Mouse (Mus musculus) urinary bladder, postnatal 0 days (tissue): ENCODE data around the gene 4933430I17Rik. TPM values are rescaled to one million over a fixed set of nuclear protein-coding genes. Genes with fewer than 3 reads are reported as not detected.

ENCODE experiments used
- polyA plus RNA-seq: library from polyadenylated mRNA; unstranded; fragments of >200 nt; fragmentation: Nextera tagmentation; extraction: Ambion mirVana; gene quantifications from 2 replicates; pipeline ENCODE4 v1.2.1, GENCODE M21; 2015

Gene 4933430I17Rik
- 0.16 and 0.40 TPM in 2 replicates for polyA plus RNA-seq

DNA sequence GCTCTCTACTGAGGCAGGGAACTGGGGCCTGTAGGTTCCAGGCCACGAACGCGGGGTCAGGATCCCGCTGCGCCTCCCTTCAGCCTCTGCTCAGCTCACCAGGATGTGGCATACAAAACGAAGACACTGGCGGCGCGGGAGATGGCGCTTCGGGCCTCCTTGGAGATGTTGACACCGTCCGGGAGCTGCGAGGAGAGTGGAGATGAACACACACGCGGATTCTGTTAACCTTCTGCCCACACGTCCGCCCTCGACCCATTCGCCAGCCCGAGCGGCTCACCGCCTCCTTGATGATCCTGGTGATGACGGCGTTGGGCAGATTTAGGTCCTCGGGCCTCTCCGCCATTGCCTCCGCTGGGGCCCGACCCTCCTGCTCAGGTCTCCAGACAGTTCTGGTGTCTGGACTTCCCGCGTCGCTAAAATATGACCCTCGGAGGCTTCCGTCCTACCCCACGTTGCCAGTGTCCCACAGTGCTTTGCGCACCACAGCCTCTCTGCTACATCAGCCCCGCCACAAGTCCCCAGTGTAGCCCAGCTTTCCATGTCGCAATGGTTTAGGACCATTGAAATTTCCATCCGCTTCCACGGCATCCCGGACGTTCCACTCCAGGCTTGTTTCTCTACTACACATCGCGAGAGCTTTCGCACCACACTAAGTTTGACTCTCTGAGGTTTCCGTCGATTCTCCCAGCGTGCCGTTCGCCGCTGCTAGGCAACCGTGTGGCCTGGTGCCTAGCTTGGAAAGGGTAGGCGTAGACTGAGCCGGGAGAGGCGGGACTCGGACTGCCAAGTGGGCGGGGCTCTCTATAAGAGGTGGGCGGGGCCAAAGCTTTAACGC lies at the start of gene 4933430I17Rik, which contains the start of gene Pole3:
4933430I17Rik (plus strand) TSS at position 719 of the 838 bp plus-strand sequence.
Pole3 (minus strand) TSS at position 418 of the 838 bp plus-strand sequence.

DNA sequence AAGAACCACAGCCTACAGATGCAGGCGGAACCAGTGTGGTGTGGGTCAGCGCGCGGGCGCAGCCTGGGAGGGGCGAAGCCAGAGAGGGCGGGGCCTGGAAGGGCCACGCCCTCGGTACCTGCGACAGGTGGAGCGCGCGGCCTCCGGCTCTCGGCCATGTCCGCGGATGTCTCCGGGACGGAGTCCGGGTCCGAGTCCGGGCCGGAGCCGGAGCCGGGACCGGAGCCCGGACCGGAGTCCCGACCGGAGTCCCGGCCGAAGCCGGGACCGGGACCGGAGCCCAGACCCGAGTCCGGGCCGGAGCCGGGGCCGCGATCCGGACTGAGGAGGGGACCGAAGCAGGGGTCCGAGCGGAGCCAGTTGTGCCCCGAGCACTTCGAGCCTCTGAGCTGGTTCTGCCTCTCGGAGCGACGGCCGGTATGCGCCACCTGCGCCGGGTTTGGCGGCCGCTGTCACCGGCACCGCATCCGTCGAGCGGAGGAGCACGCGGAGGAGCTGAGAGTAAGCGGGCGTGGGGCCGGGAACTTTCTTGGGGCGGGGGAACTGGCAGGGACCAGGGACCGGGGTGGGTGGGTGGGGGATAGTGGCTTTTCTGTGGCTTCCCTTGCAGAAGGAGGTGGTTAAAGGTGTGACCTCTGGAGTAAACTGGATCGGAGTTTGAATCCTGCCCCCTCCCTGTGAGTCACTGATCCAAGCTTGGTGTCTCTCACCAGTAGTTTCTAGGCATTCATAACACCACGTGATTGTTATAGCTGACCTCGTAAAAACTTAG lies 45.0 kb upstream of the 4933430I17Rik start, which contains the start of gene Bspry:
Bspry (plus strand) TSS at position 117 of the 772 bp plus-strand sequence.

GRCm38 (mm10) chr4:62503374-62503970 lies 21.7 kb upstream of the 4933430I17Rik start, which contains the start of gene Hdhd3:
Gene Hdhd3 (minus strand): TSS chr4:62503467.

DNA sequence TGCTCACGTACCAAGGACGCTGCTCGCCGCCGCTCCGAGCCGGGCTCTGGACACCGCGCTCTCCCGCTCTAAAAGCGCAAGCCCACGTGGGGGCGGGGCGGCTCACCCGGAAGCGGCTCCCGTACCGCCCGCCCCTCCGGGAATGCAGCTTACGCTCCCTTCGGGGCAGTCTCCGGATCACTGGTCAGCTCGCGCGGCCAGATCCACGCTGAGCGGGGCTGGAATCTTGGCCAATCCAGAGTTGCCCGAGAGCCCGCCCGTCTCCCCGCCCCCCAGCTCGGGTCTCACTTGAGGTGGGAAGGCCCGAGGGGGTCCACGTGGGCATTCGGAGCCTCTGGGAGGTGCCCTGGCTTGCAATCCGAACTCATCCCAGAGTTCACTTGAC lies 5.3 kb upstream of the 4933430I17Rik start, which contains the start of gene Alad:
Alad (minus strand) TSS at position 70 of the 385 bp plus-strand sequence.

GRCm38 (mm10) chr4:62559797-62560329 lies 34.7 kb downstream of the 4933430I17Rik start, which contains the start of gene Rgs3:
Gene Rgs3 (plus strand): TSS chr4:62559847.

Other genes with a start within 250 kb of the 4933430I17Rik start
- 16.1 and 19.1 TPM in 2 replicates for gene Fkbp15, start 164.8 kb upstream of the 4933430I17Rik start, polyA plus RNA-seq
- gene Slc31a1, start 164.6 kb upstream of the 4933430I17Rik start, polyA plus RNA-seq = 23.5 and 27.8 TPM in 2 replicates
- gene Cdc26, start 116.7 kb upstream of the 4933430I17Rik start, polyA plus RNA-seq = 80.3 and 86.8 TPM in 2 replicates
- 7.8 and 8.0 TPM in 2 replicates for gene Prpf4, start 116.6 kb upstream of the 4933430I17Rik start, polyA plus RNA-seq
- not detected in 2 replicates for gene Rnf183, start 90.1 kb upstream of the 4933430I17Rik start, polyA plus RNA-seq
- 2.6 and 3.5 TPM in 2 replicates for gene Wdr31, start 54.5 kb upstream of the 4933430I17Rik start, polyA plus RNA-seq
- 7.5 and 8.6 TPM in 2 replicates for gene Bspry, start 45.3 kb upstream of the 4933430I17Rik start, polyA plus RNA-seq
- gene Hdhd3, start 21.9 kb upstream of the 4933430I17Rik start, polyA plus RNA-seq = 11.5 and 15.8 TPM in 2 replicates
- 56.3 and 60.7 TPM in 2 replicates for gene Alad, start 5.5 kb upstream of the 4933430I17Rik start, polyA plus RNA-seq
- gene Pole3, start 301 bp upstream of the 4933430I17Rik start, polyA plus RNA-seq = 37.5 and 39.9 TPM in 2 replicates
- 25.3 and 28.9 TPM in 2 replicates for gene Rgs3, start 34.5 kb downstream of the 4933430I17Rik start, polyA plus RNA-seq